Mouse (Mus musculus) hindbrain, embryonic 14.5 days (tissue): ENCODE data around the gene Rtel1. TPM values are rescaled to one million over a fixed set of nuclear protein-coding genes. Genes with fewer than 3 reads are reported as not detected.
"Not testable (repeated sequence)": the region's sequence is repeated elsewhere in the genome, so short reads cannot be mapped to it uniquely, and the experiment has no call there.

Experiments used
- ATAC-seq: fragments of 200-750 bp; cut with Nextera tagmentation; 2 replicates; pipeline ENCODE4 v1.8.0; 2017; ENCODE audit warnings: moderate number of reproducible peaks, mild to moderate bottlenecking, moderate TSS enrichment, moderate library complexity; ENCODE audit not compliant: low FRiP score
- DNase-seq: peaks from one replicate; pipeline ENCODE4 v3.0.0-alpha.2; 2015; ENCODE audit warnings: low spot score
- H3K27ac ChIP-seq: fragments of 300-500 bp; sonication (generic); 2 replicates; pipeline ENCODE4 v1.5.1; 2014; ENCODE audit warnings: mild to moderate bottlenecking, moderate library complexity
- H3K27me3 ChIP-seq: fragments of 300-500 bp; sonication (generic); 2 replicates; pipeline ENCODE4 v1.6.1; 2014; ENCODE audit warnings: mild to moderate bottlenecking, low read length, mixed read lengths; ENCODE audit not compliant: control insufficient read depth, insufficient read depth
- H3K36me3 ChIP-seq: fragments of 300-500 bp; sonication (generic); replicated peaks from 2 replicates; pipeline ENCODE4 v1.6.1; 2014; ENCODE audit not compliant: control insufficient read depth, insufficient read depth
- H3K4me1 ChIP-seq: fragments of 300-500 bp; sonication (generic); replicated peaks from 2 replicates; pipeline ENCODE4 v1.6.1; 2014; ENCODE audit warnings: antibody characterized with exemption, low read length, mixed read lengths; ENCODE audit not compliant: control insufficient read depth, insufficient read depth
- H3K4me2 ChIP-seq: fragments of 300-500 bp; sonication (generic); replicated peaks from 2 replicates; pipeline ENCODE4 v1.6.1; 2014; ENCODE audit warnings: mild to moderate bottlenecking, moderate library complexity
- H3K4me3 ChIP-seq: fragments of 300-500 bp; sonication (generic); replicated peaks from 2 replicates; pipeline ENCODE4 v1.5.1; 2014; ENCODE audit warnings: mild to moderate bottlenecking, low read length
- H3K9ac ChIP-seq: fragments of 300-500 bp; sonication (generic); 2 replicates; pipeline ENCODE4 v1.6.1; 2014
- H3K9me3 ChIP-seq: fragments of 300-500 bp; sonication (generic); 2 replicates; pipeline ENCODE4 v1.6.1; 2016; ENCODE audit warnings: low read length; ENCODE audit not compliant: control insufficient read depth
- WGBS: fragments of 180-500 bp; shearing (Covaris S2); extraction: QIAGEN DNeasy Blood & Tissue Kit; methylation state at CpG from one replicate; pipeline ENCODE4 v1.1.7; 2014; 5-methylcytosine and 5-hydroxymethylcytosine counted together
- polyA plus RNA-seq: library from polyadenylated mRNA; unstranded; fragments of >200 nt; fragmentation: Nextera tagmentation; extraction: Ambion mirVana; gene quantifications from 2 replicates; pipeline ENCODE4 v1.2.1, GENCODE M21; 2014

Gene Rtel1
- polyA plus RNA-seq, 1 experiment from 2014 or later, result 40.8 TPM

DNA sequence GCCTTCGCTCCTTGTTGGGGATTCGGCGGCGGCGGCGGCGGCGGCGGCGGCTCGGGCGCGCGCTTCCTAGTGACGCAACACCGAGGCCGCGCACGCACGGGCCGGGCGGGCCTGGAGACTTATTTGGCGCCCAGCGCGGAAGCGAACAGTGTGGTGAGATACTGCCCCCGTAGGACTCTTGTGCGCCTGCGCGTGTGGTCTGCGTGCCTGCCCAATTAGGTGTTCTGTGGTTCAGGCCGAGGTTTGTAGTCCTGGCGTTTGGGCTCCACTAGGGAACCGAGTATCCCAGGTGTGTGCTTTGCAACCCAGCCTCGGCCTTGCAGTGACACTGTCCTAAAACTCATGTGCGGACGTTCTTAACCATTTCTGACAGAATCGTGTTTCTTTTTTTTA, 31.6 kb upstream of the Rtel1 start, which contains the start of gene Gmeb2:
Gmeb2 (minus strand) TSS at position 78 of the 393 bp plus-strand sequence.
- H3K9me3 ChIP-seq, H3K36me3 ChIP-seq, H3K27me3 ChIP-seq: not testable (repeated sequence)
- peak within 1 kb of the TSS; percentile 71 for H3K4me3 ChIP-seq
- DNase-seq (peak; percentile 96), ATAC-seq (peak; percentile 96)
- peak within 1 kb of the TSS; percentile 80 for H3K4me2 ChIP-seq
- under 1% methylated on average over 16 of the region's 38 CpGs for WGBS
- peaks cover 20% of the 10 kb centered on the region for H3K4me1 ChIP-seq
- H3K27ac ChIP-seq, result peak within 1 kb of the TSS; percentile 98
- H3K9ac ChIP-seq, result peak within 1 kb of the TSS; percentile 97

DNA sequence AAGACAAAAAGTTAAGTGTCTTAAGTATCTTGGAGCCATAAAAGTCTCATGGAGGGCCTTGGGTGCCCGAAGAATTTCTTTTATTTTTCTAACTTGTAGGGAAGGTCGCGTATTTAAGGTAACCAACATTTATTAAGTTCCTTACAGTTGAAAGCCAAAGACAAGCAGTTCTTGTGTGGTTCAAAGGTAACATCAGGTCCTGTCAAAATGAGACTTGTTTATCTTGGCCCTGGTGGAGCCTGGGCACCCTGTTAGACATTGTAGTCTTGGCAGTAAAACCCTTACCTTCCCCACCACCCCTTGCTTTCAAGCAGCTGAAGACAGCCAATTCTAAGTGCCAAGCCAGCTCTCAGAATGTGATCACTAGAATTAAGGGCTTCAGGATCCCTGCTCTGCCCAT, 30.8 kb upstream of the Rtel1 start:
- no peak for DNase-seq
- WGBS, result 91% methylated on average over 3 of the region's 3 CpGs
- H3K36me3 ChIP-seq, result no peaks in the 10 kb centered on the region

DNA sequence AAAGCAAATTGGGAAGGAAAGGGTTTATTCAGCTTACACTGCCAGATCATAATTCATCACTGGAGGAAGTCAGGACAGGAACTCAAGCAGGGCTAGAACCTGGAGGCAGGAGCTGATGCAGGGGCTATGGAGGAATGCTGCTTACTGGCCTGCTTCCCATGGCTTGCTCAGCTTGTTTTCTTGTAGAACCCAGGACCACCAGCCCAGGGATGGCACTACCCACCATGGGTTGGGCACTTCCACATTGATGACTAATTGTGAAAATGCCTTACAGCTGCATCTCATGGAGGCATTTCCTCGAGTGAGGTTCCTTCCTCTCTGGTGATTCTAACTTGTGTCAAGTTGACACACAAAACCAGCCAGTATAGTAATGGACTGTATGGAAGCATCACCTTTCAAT, 28.6 kb upstream of the Rtel1 start:
- H3K36me3 ChIP-seq, result no peaks in the 10 kb centered on the region
- H3K4me2 ChIP-seq, result no peak overlapping the region
- DNase-seq, result no peak
- peaks cover 20% of the 10 kb centered on the region for H3K4me1 ChIP-seq
- no peaks in the 10 kb centered on the region for H3K27me3 ChIP-seq
- WGBS, result 94% methylated on average over 1 of the region's 1 CpGs
- no peak overlapping the region for H3K9ac ChIP-seq
- no peaks in the 10 kb centered on the region for H3K9me3 ChIP-seq
- H3K4me3 ChIP-seq, result no peak overlapping the region
- ATAC-seq, result no peak
- H3K27ac ChIP-seq, result no peak overlapping the region

More for the DNA sequence above, 30.8 kb upstream of the Rtel1 start:
- peak overlapping the region; percentile 71 for H3K4me3 ChIP-seq
- no peaks in the 10 kb centered on the region for H3K27me3 ChIP-seq
- peaks cover 20% of the 10 kb centered on the region for H3K4me1 ChIP-seq
- H3K4me2 ChIP-seq, result peak overlapping the region; percentile 70
- peak overlapping the region; percentile 97; the same call in 1 of the 2 replicates for H3K9ac ChIP-seq
- H3K9me3 ChIP-seq, result no peaks in the 10 kb centered on the region
- ATAC-seq, result no peak
- H3K27ac ChIP-seq, result no peak overlapping the region

DNA sequence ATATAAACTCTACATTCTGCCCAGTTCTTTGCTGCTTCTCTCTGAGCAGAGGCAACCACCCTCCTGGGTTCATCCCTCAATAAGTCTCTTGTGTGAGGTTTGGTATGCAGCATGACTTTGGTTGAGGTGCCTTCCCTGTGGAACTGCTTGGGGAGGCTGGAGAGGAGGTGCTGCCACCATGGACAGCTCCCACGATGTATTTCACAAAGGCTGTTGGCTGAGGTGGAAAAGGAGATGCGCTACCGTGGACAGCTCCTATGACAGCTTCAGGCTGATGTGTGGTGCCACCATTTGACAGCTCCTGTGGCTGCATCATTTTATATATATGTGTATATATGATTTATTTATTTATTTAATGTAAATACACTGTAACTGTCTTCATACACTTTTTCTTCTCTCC, 17.5 kb upstream of the Rtel1 start:
- ATAC-seq (no peak), DNase-seq (no peak)
- WGBS, result 37% methylated on average over 3 of the region's 3 CpGs
- Histone ChIP-seq H3K9ac (no peak overlapping the region), H3K9me3 (no peaks in the 10 kb centered on the region), H3K36me3 (peaks cover 44% of the 10 kb centered on the region), H3K4me2 (no peak overlapping the region), H3K27ac (no peak overlapping the region), H3K27me3 (no peaks in the 10 kb centered on the region), H3K4me1 (no peaks in the 10 kb centered on the region), H3K4me3 (no peak overlapping the region)

DNA sequence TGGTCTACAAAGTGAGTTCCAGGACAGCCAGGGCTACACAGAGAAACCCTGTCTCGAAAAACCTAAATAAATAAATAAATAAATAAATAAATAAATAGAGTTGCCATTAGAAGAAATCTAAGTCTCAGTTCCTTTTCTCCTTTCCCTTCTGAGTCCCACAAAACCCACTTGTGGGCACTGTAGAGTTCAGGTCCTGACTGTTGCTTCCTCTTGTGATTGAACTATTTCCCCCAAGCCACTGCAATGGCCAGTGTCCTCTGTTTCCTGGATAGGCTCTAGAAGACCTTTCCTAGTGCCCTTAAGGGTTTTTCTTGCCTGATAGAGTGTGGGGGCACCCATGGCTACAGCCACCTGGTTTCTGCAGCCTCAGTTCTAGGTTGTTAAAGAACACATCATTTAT, 14.6 kb upstream of the Rtel1 start:
- Histone ChIP-seq H3K4me2 (no peak overlapping the region), H3K27me3 (no peaks in the 10 kb centered on the region), H3K9ac (no peak overlapping the region), H3K27ac (no peak overlapping the region), H3K4me3 (no peak overlapping the region), H3K36me3 (peaks cover 63% of the 10 kb centered on the region), H3K4me1 (no peaks in the 10 kb centered on the region), H3K9me3 (no peaks in the 10 kb centered on the region)
- ATAC-seq (no peak), DNase-seq (no peak)
- WGBS, result 90% methylated on average over 1 of the region's 1 CpGs

DNA sequence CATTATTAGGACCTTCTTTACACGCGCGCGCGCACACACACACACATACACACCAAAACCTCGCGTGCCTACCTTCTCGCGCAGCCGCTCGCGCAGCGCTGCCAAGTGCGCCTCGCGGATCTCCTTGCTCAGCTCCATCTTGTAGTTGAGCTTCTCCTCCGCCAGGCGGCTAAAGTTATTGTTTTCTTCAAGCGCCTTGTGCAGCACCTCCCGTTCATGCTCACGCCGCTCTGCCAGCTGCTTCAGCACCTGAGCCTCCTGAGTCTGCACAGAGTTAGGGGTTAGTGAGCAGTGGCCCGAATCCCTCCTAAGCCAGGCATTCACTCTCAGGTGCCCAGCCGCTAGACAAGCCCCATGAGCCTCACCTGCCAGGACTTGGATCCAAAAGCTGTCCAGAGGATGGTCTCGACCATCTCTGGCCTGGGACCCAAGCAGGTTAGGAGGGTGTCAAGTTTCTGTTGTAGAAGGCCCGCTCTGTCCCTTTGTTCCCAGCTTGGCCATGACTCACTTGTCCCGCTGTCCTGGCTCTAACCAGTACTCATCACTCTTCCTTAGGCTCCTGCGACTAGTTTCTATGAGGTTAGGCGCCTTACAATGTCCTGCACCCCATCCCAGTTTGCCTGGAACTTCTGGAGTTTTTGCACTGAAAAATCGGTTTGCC, 12.3 kb upstream of the Rtel1 start:
- Histone ChIP-seq H3K4me3 (no peak overlapping the region), H3K4me2 (no peak overlapping the region), H3K4me1 (peaks cover 12% of the 10 kb centered on the region), H3K36me3 (peaks cover 55% of the 10 kb centered on the region), H3K9ac (no peak overlapping the region), H3K27me3 (no peaks in the 10 kb centered on the region), H3K27ac (no peak overlapping the region), H3K9me3 (no peaks in the 10 kb centered on the region)
- 13% methylated on average over 30 of the region's 30 CpGs for WGBS
- peak; percentile 59; the same call in 1 of the 2 replicates for ATAC-seq
- DNase-seq, result peak; percentile 71

DNA sequence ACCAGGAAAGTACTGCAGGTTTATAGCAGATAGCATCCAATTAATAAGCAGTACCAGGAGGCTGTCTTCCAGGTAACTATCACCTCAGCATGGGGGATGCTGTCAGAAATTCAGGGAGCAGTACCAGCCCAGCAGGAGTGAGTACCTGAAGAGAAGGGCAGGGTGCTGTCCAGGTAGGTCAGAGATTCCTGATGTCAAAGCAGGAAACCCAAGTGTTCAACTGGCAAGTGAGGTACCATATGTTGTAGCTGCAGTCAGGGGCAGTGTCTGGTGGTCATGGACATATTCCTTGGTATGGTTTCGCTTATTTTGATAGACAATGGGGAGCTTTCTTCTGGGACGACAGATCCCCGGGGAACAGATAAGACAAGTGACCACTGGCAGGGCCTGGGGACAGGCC, 7.1 kb upstream of the Rtel1 start:
- H3K27me3 ChIP-seq, result no peaks in the 10 kb centered on the region; the same call in 1 of the 2 replicates
- peaks cover 18% of the 10 kb centered on the region for H3K4me1 ChIP-seq
- H3K27ac ChIP-seq, result peak overlapping the region; percentile 93
- WGBS, result 56% methylated on average over 3 of the region's 3 CpGs
- no peak for DNase-seq
- peaks cover 16% of the 10 kb centered on the region for H3K36me3 ChIP-seq
- H3K9ac ChIP-seq, result peak overlapping the region; percentile 89
- no peak for ATAC-seq
- H3K4me2 ChIP-seq, result peak overlapping the region; percentile 91
- H3K4me3 ChIP-seq, result peak overlapping the region; percentile 74
- no peaks in the 10 kb centered on the region for H3K9me3 ChIP-seq

DNA sequence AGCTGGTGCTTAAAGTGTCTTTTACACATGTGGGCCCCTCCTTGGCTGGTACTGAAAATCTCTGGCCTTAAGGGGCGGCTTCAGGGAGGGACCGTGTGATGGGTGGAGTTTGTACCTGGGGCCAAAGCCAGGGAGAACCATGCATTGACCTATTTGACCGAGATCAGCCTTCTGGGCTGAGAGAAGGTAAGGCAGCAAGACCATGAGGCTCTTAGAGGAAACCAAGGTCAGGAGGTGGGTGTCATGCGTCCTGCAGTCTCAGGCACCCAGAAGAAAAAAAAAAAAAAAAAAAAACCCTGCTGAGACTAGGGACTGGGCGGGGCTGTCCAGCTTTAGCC, 6.6 kb upstream of the Rtel1 start:
- WGBS, result 8% methylated on average over 5 of the region's 5 CpGs
- peaks cover 18% of the 10 kb centered on the region for H3K4me1 ChIP-seq
- peak overlapping the region; percentile 89 for H3K9ac ChIP-seq
- H3K9me3 ChIP-seq, result no peaks in the 10 kb centered on the region
- no peaks in the 10 kb centered on the region; the same call in 1 of the 2 replicates for H3K27me3 ChIP-seq
- H3K4me2 ChIP-seq, result peak overlapping the region; percentile 91
- DNase-seq (no peak), ATAC-seq (no peak)
- H3K27ac ChIP-seq, result peak overlapping the region; percentile 93
- H3K4me3 ChIP-seq, result peak overlapping the region; percentile 74
- peaks cover 11% of the 10 kb centered on the region for H3K36me3 ChIP-seq

DNA sequence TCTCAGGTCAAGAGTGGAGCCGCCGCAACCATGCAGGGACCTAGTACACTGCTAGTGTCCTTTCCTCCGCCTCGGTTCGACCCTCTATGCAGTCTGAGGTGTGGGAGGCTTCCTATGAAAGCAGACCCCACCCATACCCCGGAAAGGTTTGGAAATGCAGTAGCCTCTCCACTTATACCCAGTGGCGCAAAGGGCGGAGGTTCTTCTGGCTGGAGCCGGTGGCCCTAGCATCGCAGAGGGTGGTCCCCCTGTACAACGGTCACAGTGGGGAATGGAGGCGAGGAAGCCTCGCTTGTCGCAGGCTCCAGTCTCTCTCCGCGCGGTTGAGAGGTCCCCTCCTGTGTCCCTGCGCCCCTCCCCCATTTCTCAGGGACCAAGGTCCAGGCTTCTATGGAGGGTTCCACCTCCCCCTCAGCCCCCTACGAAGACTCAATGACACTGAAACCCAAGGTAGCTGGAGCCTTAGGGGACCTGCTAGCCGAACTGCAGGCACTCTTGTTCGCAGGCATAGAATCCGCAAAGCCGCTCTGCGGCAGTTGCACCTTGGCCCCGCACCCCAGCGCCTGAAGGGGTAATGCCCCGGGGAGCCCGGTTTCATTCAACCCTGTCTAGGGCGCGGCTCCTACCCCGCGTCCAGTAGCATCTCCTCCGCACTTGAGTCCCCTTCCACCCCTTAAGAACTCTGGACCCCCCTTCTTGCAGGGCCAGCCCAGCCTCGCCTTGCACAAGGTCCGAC, 6.0 kb upstream of the Rtel1 start:
- Histone ChIP-seq H3K9me3 (no peaks in the 10 kb centered on the region), H3K4me2 (peak overlapping the region; percentile 91), H3K27me3 (no peaks in the 10 kb centered on the region; the same call in 1 of the 2 replicates), H3K36me3 (peaks cover 6% of the 10 kb centered on the region), H3K4me1 (peaks cover 18% of the 10 kb centered on the region), H3K9ac (peak overlapping the region; percentile 89), H3K4me3 (peak overlapping the region; percentile 74), H3K27ac (peak overlapping the region; percentile 93)
- ATAC-seq (peak; percentile 65), DNase-seq (peak; percentile 54)
- under 1% methylated on average over 35 of the region's 35 CpGs for WGBS
